ENCODE assay signal across 1 mouse cellular context in genomic region chr10:127150471-127150872, GRCm38 (mm10).
TF ChIP-seq lines count a peak whose summit lies in the region.

No protein-coding gene starts in this region.

TF ChIP-seq in C2C12, 6 proteins besides CTCF, POLR2A, EP300 and RAD21:
- TF ChIP-seq FOSL1 (IDR thresholded peaks at IDR 0.05; ENCODE audit: insufficient read depth, low read length, poor library complexity, severe bottlenecking) (peak; percentile 54), MYOG (IDR thresholded peaks at IDR 0.05; ENCODE audit: control insufficient read depth, extremely low read depth, insufficient read length) (no peak), MAX (IDR thresholded peaks at IDR 0.05) (peak; percentile 31), CEBPB (IDR thresholded peaks at IDR 0.05; ENCODE audit: low read depth) (no peak), MYOD1 (IDR thresholded peaks at IDR 0.05; ENCODE audit: control insufficient read depth, insufficient read length, low read depth) (no peak), USF1 (IDR thresholded peaks at IDR 0.05; ENCODE audit: low read depth) (no peak)
